Mouse (Mus musculus) heart, embryonic 14.5 days (tissue): ENCODE results near the gene Atp6v0c. TPM values are rescaled to one million over a fixed set of nuclear protein-coding genes. Genes with fewer than 3 reads are reported as not detected.

Experiments
- ATAC-seq: fragments of 200-750 bp; cut with Nextera tagmentation; 2 replicates; pipeline ENCODE4 v1.8.0; 2017; ENCODE audit warnings: low read depth, moderate TSS enrichment; ENCODE audit not compliant: insufficient number of reproducible peaks, insufficient read depth, low FRiP score
- H3K27ac ChIP-seq, 2 experiments: fragments of 200-500 bp in 1 of 2; fragments of 300-500 bp in 1 of 2; sonication (generic) in 1 of 2; replicated peaks in 1 of 2; 2 replicates each; pipeline ENCODE4 v1.5.1; 2012 to 2014; ENCODE audit warnings: low read depth in 2 of 2, low read length in 2 of 2, control low read depth in 1 of 2, mild to moderate bottlenecking in 1 of 2, mixed read lengths in 1 of 2; ENCODE audit not compliant: control insufficient read depth in 1 of 2, insufficient read depth in 1 of 2
- H3K27me3 ChIP-seq: fragments of 300-500 bp; sonication (generic); 2 replicates; pipeline ENCODE4 v1.6.1; 2014; ENCODE audit warnings: mild to moderate bottlenecking, low read length, control low read depth; ENCODE audit not compliant: control insufficient read depth, insufficient read depth
- H3K36me3 ChIP-seq: fragments of 300-500 bp; sonication (generic); 2 replicates; pipeline ENCODE4 v1.6.1; 2014; ENCODE audit warnings: mild to moderate bottlenecking, control low read depth, low read length, mixed read lengths; ENCODE audit not compliant: control insufficient read depth, insufficient read depth
- H3K4me1 ChIP-seq, 2 experiments: fragments of 200-500 bp in 1 of 2; fragments of 300-500 bp in 1 of 2; sonication (generic) in 1 of 2; 2 replicates each; pipeline ENCODE4 v1.6.1; 2012 to 2014; ENCODE audit warnings: low read length in 2 of 2, control low read depth in 1 of 2, mixed read lengths in 1 of 2; ENCODE audit not compliant: control insufficient read depth in 2 of 2, insufficient read depth in 2 of 2
- H3K4me2 ChIP-seq: fragments of 300-500 bp; sonication (generic); 2 replicates; pipeline ENCODE4 v1.6.1; 2014; ENCODE audit warnings: mild to moderate bottlenecking, low read length
- H3K4me3 ChIP-seq, 2 experiments: fragments of 200-500 bp in 1 of 2; fragments of 300-500 bp in 1 of 2; sonication (generic) in 1 of 2; 2 replicates each; pipeline ENCODE4 v1.5.1; 2012 to 2014; ENCODE audit warnings: low read length in 2 of 2, mild to moderate bottlenecking in 2 of 2, control low read depth in 1 of 2, low read depth in 1 of 2, moderate library complexity in 1 of 2; ENCODE audit not compliant: control insufficient read depth in 1 of 2, insufficient read depth in 1 of 2
- H3K9ac ChIP-seq: fragments of 300-500 bp; sonication (generic); 2 replicates; pipeline ENCODE4 v1.6.1; 2014; ENCODE audit warnings: mild to moderate bottlenecking, low read length
- H3K9me3 ChIP-seq: fragments of 300-500 bp; sonication (generic); 2 replicates; pipeline ENCODE4 v1.6.1; 2016; ENCODE audit warnings: low read length, control low read depth; ENCODE audit not compliant: control insufficient read depth
- WGBS: fragments of 180-500 bp; shearing (Covaris S2); extraction: QIAGEN DNeasy Blood & Tissue Kit; methylation state at CpG from one replicate; pipeline ENCODE4 v1.1.7; 2014; 5-methylcytosine and 5-hydroxymethylcytosine counted together
- polyA plus RNA-seq: library from polyadenylated mRNA; unstranded; fragments of >200 nt; fragmentation: Nextera tagmentation; extraction: Ambion mirVana; gene quantifications from 2 replicates; pipeline ENCODE4 v1.2.1, GENCODE M21; 2014

Atp6v0c gene
- polyA plus RNA-seq, 1 experiment from 2014 or later, result 616 TPM

DNA sequence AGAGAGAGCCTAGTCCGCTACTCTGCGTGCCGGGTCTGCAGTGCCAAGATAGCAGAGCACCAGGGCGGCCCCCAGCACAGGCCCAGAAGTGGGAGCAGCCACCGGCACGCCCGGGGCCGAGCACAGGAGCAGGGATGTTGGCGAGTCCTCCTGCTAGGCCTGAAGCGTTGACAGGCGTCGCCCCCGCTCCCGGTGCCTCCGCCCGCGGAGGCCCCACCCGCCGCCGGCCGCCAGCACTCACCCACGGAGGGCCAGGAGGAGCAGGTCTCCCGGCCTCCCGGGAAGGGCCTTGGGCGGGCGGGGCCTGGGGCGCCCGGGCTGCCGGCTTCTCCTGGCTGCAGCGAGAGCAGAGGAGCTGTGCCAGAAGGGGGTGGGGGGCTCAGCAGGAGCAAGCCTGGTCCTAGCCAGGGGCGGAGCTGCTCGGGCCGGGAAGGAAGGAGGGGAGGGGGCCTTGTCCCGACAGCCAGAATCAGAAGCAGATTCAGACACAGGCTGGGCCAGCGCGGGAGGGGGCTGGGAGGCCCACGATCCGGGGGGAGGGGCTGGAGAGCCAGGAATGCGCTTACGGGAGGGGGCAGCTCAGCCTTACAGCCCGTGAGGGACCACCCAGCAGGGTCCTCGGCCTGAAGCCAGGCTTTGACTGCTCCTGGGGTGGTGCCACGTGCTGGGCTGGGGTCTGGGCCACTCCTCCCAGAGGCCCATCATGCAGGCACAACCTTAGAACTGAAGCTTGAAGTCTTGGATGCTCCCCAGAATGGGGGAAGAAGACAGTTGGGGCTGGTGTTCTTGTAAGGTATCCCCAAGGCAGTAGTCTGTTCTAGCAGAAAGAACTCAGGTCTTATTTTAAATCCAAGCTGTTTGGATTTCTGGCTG, 39.8 kb upstream of the Atp6v0c start, which contains the start of gene Ntn3:
Ntn3 (minus strand) TSS at position 489 of the 873 bp plus-strand sequence.
- H3K4me2 ChIP-seq, result peak within 1 kb of the TSS; percentile 97
- peak within 1 kb of the TSS; percentile 59 to 63; a peak in 3 of 4 replicates for H3K27ac ChIP-seq
- peak within 1 kb of the TSS; percentile 40 to 49 for H3K4me3 ChIP-seq
- H3K27me3 ChIP-seq, result peaks cover 40% of the 10 kb centered on the region
- H3K9ac ChIP-seq, result peak within 1 kb of the TSS; percentile 77
- peak; percentile 45 for ATAC-seq
- H3K36me3 ChIP-seq, result no peaks in the 10 kb centered on the region
- 3% methylated on average over 22 of the region's 43 CpGs for WGBS
- H3K9me3 ChIP-seq, result no peaks in the 10 kb centered on the region
- peaks cover 38 to 58% of the 10 kb centered on the region in 2 experiments for H3K4me1 ChIP-seq

DNA sequence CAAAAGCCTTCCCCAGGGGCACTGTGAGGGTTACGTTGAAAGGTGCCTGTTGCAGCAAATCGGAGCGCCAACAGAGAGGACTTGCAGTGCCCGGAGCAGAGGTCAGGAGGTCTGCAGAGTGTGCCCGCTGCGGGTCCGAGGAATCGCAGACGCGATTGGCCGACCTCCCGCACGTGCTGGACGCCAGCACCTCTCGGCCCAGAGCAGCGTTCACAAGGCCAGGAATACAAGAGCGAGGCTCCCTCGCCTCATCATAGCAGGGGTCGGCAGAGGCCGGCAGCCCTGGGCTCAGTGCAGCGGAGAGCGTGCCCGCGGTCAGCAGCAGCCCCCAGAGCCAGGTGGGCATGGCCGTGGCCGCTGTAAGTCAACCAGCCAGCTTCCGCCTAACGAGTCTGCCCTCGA, 39.1 kb upstream of the Atp6v0c start:
- no peaks in the 10 kb centered on the region for H3K36me3 ChIP-seq
- no peak for ATAC-seq
- 4% methylated on average over 27 of the region's 29 CpGs for WGBS
- H3K4me1 ChIP-seq, result peaks cover 38 to 64% of the 10 kb centered on the region in 2 experiments
- H3K27ac ChIP-seq, result peak overlapping the region; percentile 59 to 63; a peak in 3 of 4 replicates
- H3K4me2 ChIP-seq, result peak overlapping the region; percentile 97
- H3K27me3 ChIP-seq, result peaks cover 40% of the 10 kb centered on the region
- H3K9ac ChIP-seq, result peak overlapping the region; percentile 77
- peak overlapping the region; percentile 40 to 49 for H3K4me3 ChIP-seq
- no peaks in the 10 kb centered on the region for H3K9me3 ChIP-seq

DNA sequence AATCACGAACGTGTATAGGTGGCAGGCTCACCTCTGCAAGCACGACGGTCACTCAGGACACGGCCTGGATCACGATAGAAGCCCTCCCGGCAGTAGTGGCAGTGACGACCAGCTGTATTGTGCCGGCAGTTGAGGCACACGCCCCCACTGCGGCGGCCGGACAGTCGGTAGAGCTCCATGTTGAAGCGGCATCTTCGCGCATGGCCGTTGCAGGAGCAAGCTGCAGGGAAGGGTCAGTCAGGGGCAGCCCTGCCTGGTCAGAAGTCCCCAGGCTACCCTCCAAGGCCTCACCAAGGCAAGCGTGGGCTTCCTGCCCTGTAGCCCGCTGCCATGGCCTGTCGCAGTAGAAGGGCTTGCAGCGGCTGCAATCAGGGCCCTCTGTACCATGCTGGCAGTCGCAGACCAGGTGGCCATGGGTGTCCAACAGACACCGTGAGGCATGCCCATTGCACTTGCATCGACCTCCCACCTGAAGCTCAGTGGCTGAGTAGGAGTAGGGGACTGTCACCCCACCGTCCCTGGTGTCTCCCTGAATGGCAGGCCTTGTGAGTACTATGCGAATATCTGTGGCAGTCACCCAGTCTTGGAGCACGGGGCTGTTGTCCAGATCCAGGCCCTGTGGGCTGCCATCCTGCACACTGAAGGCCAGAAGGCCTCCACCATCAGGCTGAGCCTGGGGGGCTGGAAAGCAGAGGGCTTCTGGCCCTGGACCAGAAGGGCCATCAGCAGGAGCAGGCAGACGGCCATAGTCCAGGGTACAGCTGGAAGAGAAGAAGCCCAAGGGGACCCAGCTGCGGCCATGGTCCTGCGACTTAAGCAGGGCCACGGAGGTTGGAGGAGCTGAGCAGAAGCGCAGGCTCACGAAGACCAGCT, 38.5 kb upstream of the Atp6v0c start:
- Histone ChIP-seq H3K27ac (0 out of 4 replicates have a peak overlapping the region, but pooled peaks of 1 of the 2 experiments have one; percentile 59), H3K4me2 (peak overlapping the region; percentile 97), H3K9ac (peak overlapping the region; percentile 77), H3K4me1 (peaks cover 39 to 70% of the 10 kb centered on the region in 2 experiments), H3K4me3 (peak overlapping the region; percentile 40 to 49), H3K9me3 (no peaks in the 10 kb centered on the region), H3K27me3 (peaks cover 40% of the 10 kb centered on the region), H3K36me3 (no peaks in the 10 kb centered on the region)
- ATAC-seq, result no peak
- WGBS, result 75% methylated on average over 34 of the region's 34 CpGs

DNA sequence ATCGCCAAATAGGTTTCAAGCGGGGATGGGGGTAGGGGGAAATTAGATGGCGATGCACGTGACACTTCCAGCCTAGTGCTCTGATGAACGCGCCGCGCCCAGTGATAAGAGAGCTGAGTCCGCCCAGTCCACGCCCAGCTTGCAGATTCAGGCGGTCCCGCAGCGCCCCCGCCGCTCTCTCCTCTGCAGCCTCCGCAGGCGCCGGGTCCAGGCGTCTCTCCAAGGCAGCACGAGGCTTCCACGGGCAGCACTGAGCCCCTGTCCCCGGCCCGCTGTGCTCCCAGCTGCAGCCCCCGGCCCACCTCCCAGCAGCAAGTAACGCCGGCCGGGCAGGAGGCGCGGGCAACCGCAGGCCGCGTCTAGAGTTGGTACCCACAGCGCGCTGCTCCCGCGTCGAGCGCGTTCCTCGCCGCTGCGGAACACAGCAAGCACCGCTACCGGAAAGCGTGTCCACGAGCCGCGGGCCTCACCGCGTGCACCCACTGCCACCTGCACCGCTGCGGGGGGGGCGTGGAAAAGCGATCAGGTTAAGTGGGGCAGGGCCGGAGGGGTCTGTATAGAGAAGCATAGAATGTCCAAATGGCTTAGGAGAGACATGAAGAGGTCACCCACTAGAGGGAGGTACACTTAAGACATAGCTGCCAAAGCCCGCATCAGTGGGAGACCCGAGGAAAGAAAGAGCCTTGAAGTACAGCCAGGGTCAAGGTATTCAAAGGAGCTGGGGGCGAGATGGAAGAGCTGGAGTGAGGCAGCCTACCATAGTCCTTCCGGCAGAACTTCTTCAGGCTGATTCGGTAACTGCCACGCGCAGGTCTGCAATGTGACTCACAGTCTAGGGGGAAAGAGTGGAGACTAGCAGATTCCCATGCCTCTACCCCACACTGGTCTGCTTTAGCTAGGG, 37.2 kb upstream of the Atp6v0c start:
- H3K27ac ChIP-seq, result no peak overlapping the region
- H3K4me2 ChIP-seq, result peak overlapping the region; percentile 97
- peaks cover 41 to 67% of the 10 kb centered on the region in 2 experiments for H3K4me1 ChIP-seq
- H3K4me3 ChIP-seq, result peak overlapping the region; percentile 29 to 68
- no peaks in the 10 kb centered on the region for H3K9me3 ChIP-seq
- 8% methylated on average over 61 of the region's 62 CpGs for WGBS
- peak overlapping the region; percentile 88 for H3K9ac ChIP-seq
- peaks cover 40% of the 10 kb centered on the region for H3K27me3 ChIP-seq
- no peaks in the 10 kb centered on the region for H3K36me3 ChIP-seq
- ATAC-seq, result no peak

DNA sequence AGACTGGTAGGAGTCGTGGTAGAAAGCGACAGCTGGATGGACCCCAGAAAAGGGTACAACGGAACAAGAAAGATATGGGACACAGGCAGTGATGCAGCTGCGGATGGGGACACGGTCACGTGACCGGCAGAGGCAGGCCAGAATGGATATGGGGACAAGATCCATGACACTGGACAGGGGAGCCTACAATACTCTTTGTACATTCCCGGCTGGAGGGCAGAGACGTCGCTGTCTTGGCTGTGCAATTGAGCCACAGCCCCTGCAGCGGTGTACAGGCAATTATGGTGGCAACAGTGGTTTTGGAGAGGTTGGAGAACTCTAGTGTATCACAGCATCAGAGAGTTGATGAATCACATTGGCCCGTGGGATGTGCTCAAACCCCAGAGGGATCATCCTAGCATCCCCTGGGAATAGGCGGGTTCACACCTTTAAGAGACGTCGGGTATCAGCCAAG, 36.4 kb upstream of the Atp6v0c start:
- Histone ChIP-seq H3K36me3 (no peaks in the 10 kb centered on the region), H3K27ac (no peak overlapping the region; a peak in 1 of 4 replicates), H3K9ac (peak overlapping the region; percentile 88), H3K9me3 (no peaks in the 10 kb centered on the region), H3K4me2 (peak overlapping the region; percentile 97), H3K4me3 (peak overlapping the region; percentile 66 to 68), H3K27me3 (peaks cover 34% of the 10 kb centered on the region), H3K4me1 (peaks cover 36 to 60% of the 10 kb centered on the region in 2 experiments)
- WGBS, result 4% methylated on average over 15 of the region's 15 CpGs
- ATAC-seq, result 0 out of 2 replicates have a peak, but pooled peaks have one; percentile 9

DNA sequence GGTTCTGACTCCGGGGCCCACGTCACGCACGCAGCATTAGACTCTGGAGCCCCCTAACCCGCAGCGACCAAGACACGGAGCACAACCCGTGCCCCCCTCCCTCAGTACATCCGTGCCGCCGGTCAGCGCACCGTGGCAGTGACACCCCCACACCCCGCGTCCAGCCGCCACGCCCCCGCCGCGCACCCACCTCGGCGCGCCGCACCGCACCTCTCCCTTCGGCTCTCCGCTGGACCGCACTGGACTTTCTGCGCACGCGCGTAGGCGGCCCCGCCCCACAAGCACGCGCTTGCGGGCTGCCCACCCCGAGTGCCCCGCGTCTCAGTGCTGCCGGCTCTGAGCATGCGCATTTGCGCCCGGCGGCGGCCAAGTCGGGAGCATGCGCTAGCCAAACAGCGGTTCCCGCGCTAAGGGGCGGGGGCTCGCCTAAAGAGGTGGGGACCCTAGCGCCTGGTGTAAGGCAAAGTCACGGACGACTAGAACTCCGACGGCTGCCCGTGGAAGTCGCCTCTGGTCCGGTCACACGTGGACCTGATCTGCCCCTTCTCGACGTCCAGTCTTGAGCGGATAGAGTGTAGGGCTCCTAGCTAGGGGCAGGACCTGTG, 35.9 kb upstream of the Atp6v0c start, which contains the start of gene Tbc1d24:
Tbc1d24 (minus strand) TSS at position 279 of the 605 bp plus-strand sequence.
- under 1% methylated on average over 48 of the region's 65 CpGs for WGBS
- Histone ChIP-seq H3K9me3 (no peaks in the 10 kb centered on the region), H3K4me3 (peak within 1 kb of the TSS; percentile 66 to 68), H3K4me2 (peak within 1 kb of the TSS; percentile 97), H3K27me3 (peaks cover 30% of the 10 kb centered on the region), H3K9ac (peak within 1 kb of the TSS; percentile 88), H3K36me3 (no peaks in the 10 kb centered on the region), H3K27ac (peak within 1 kb of the TSS in 1 of 2 experiments; percentile 43; a peak in 1 of 4 replicates), H3K4me1 (peaks cover 34 to 60% of the 10 kb centered on the region in 2 experiments)
- peak; percentile 56 for ATAC-seq
